ENCODE assay signal across 8 mouse cellular contexts in the genomic region with DNA sequence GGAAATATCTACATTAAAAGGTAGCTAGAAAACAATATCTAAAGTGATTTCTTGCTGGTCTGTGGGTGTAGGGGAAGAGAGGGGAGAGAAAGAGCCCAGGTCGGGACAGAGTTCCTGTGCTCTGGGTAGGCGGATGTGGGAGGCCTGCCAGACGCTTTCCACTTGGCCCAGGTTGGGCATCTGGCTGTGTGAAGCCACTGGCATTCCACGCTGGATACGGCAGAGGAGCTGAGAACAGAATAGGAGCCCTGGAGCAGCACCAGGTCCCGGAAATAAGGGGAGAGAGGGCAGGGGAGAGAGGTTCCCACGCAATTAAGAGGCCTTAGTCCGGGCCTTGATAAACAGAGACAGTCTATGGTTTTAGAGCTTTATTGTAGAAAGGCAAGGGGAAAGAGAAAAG.
A peak's percentile ranks its signal among the peaks of the same experiment; 100 is the strongest.
DNase-seq lines count a peak whose midpoint lies in the region; ATAC-seq and TF ChIP-seq lines count a peak whose summit lies in the region.
"Had no signal": no experiment of that assay in that cellular context is flagged by ENCODE, and none has a peak within 500 bp of the region (broad histone marks: within the 10 kb centered on the region; RNA-seq: fewer than 3 reads in every experiment).

No protein-coding gene starts in this region.

- peak overlapping the region; percentile 46 for H3K4me3 ChIP-seq in testis, adult 2 months (ENCODE audit: control insufficient read depth, low read depth, low read length)
- no peak overlapping the region for H3K4me3 ChIP-seq in stomach, postnatal 0 days (ENCODE audit: low read depth, low read length)

- no peak for TF ChIP-seq POLR2A in testis, adult 2 months (IDR thresholded peaks at IDR 0.05; ENCODE audit: control insufficient read depth, low read depth, low read length)

- ATAC-seq in stomach, postnatal 0 days (ENCODE audit: low FRiP score, low TSS enrichment), result no peak
- ATAC-seq: Patski had no signal

- H3K4me1 ChIP-seq in testis, adult 2 months (ENCODE audit: control insufficient read depth, insufficient read depth, low read length), result no peaks in the 10 kb centered on the region; the same call in 1 of the 2 replicates
- H3K4me1 ChIP-seq in stomach, postnatal 0 days (replicated peaks; ENCODE audit: control insufficient read depth, insufficient read depth), result no peaks in the 10 kb centered on the region

- H3K27me3 ChIP-seq in testis, adult 2 months (ENCODE audit: control insufficient read depth, insufficient read depth, low read length), result no peaks in the 10 kb centered on the region
- H3K27me3 ChIP-seq in stomach, postnatal 0 days (ENCODE audit: control insufficient read depth, insufficient read depth, low read length), result no peaks in the 10 kb centered on the region
- H3K27me3 ChIP-seq: Patski had no signal

- TF ChIP-seq CTCF in testis, adult 2 months (IDR thresholded peaks at IDR 0.05; ENCODE audit: control insufficient read depth, insufficient read depth, insufficient replicate concordance, low read depth, low read length), result no peak
- no peak for TF ChIP-seq CTCF in stomach, postnatal 0 days (IDR thresholded peaks at IDR 0.05; ENCODE audit: low read depth)

- no peak for TF ChIP-seq EP300 in stomach, postnatal 0 days (optimal IDR thresholded peaks at IDR 0.05)

- WGBS in stomach, postnatal 0 days, result 64% methylated on average over 8 of the region's 8 CpGs

- no peak for DNase-seq in testis, postnatal 10 days (ENCODE audit: low spot score)
- peak; percentile 59 to 76 for DNase-seq in gastrocnemius, adult 8-10 months (ENCODE audit: low spot score in 2 of 2)
- peak; percentile 67 for DNase-seq in heart, postnatal 4 days
- DNase-seq in right cerebral cortex, adult 2 months (ENCODE audit: low spot score in 2 of 2), result no peak
- DNase-seq in stomach, postnatal 0 days (ENCODE audit: low spot score), result no peak
- DNase-seq in left cerebral cortex, adult 8-10 months (ENCODE audit: low spot score in 2 of 2), result no peak

- H3K9ac ChIP-seq in stomach, postnatal 0 days (ENCODE audit: low read length), result no peak overlapping the region

- no peaks in the 10 kb centered on the region for H3K36me3 ChIP-seq in testis, adult 2 months (ENCODE audit: control insufficient read depth, insufficient read depth, low read length)
- no peaks in the 10 kb centered on the region for H3K36me3 ChIP-seq in stomach, postnatal 0 days (ENCODE audit: control insufficient read depth, insufficient read depth, low read length)

- no peak overlapping the region for H3K4me2 ChIP-seq in stomach, postnatal 0 days (replicated peaks; ENCODE audit: low read depth)

- peak overlapping the region; percentile 58 for H3K27ac ChIP-seq in testis, adult 2 months (ENCODE audit: control insufficient read depth, insufficient read depth, low read depth, low read length)
- H3K27ac ChIP-seq in stomach, postnatal 0 days (replicated peaks), result no peak overlapping the region

- H3K9me3 ChIP-seq in stomach, postnatal 0 days (ENCODE audit: control insufficient read depth, low read length), result no peaks in the 10 kb centered on the region

Comparison
In these comparisons a context has a peak if more than half of its experiments do, and no peak if none do; other contexts are left out.
1. DNase-seq: peak in gastrocnemius, adult 8-10 months (2 of 2) and heart, postnatal 4 days (single experiment); none in testis, postnatal 10 days (single experiment), right cerebral cortex, adult 2 months (0 of 2), stomach, postnatal 0 days (single experiment) and left cerebral cortex, adult 8-10 months (0 of 2).